Mouse (Mus musculus) forebrain, embryonic 12.5 days (tissue): ENCODE measurements at regions not wholly inside any gene's neighbourhood (a gene's known extent, or its start where the extent isn't known, plus 50 kb on each side); places are given as distances from the start of the nearest gene placed in this dataset.
"Not testable (repeated sequence)": the region's sequence is repeated elsewhere in the genome, so short reads cannot be mapped to it uniquely, and the experiment has no call there.

Experiments used
- ATAC-seq: fragments of 200-750 bp; cut with Nextera tagmentation; 2 replicates; pipeline ENCODE4 v1.8.0; 2017; ENCODE audit warnings: moderate TSS enrichment; ENCODE audit not compliant: low FRiP score
- H3K27ac ChIP-seq: fragments of 300-500 bp; sonication (generic); 2 replicates; pipeline ENCODE4 v1.5.1; 2016; ENCODE audit warnings: mild to moderate bottlenecking
- H3K27me3 ChIP-seq: fragments of 300-500 bp; sonication (generic); 2 replicates; pipeline ENCODE4 v1.6.1; 2016; ENCODE audit warnings: mild to moderate bottlenecking
- H3K36me3 ChIP-seq: fragments of 300-500 bp; sonication (generic); replicated peaks from 2 replicates; pipeline ENCODE4 v1.6.1; 2016; ENCODE audit warnings: mild to moderate bottlenecking
- H3K4me1 ChIP-seq: fragments of 300-500 bp; sonication (generic); 2 replicates; pipeline ENCODE4 v1.6.1; 2016
- H3K4me2 ChIP-seq: fragments of 300-500 bp; sonication (generic); 2 replicates; pipeline ENCODE4 v1.6.1; 2016; ENCODE audit warnings: mild to moderate bottlenecking, moderate library complexity
- H3K4me3 ChIP-seq: fragments of 300-500 bp; sonication (generic); replicated peaks from 2 replicates; pipeline ENCODE4 v1.5.1; 2016; ENCODE audit warnings: mild to moderate bottlenecking
- H3K9ac ChIP-seq: fragments of 300-500 bp; sonication (generic); 2 replicates; pipeline ENCODE4 v1.6.1; 2016; ENCODE audit warnings: mild to moderate bottlenecking
- H3K9me3 ChIP-seq: fragments of 300-500 bp; sonication (generic); 2 replicates; pipeline ENCODE4 v1.6.1; 2016
- WGBS: fragments of 180-500 bp; shearing (Covaris S2); methylation state at CpG from one replicate; pipeline ENCODE4 v1.1.7; 2016; 5-methylcytosine and 5-hydroxymethylcytosine counted together

DNA sequence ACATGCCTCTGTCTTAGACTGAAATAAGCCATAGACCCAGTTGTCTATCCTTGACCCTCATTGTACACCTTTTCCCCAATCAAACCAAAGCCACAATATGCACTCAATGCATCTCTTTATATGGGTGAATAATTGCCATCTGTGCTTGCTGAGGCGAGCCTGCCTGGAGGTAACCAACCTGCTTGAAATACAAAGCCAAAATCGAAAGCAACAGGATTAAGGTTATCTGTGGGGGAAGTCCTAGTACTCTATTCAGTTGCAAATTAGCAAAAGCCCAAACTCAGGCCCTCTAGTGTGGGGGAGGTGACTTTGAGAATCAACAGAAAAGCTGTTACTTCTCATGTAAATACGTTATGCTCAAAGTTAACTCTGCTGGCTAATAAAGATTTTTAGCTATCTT lies 246.2 kb upstream of the Fundc1 start:
- H3K36me3 ChIP-seq: no peaks in the 10 kb centered on the region
- ATAC-seq: no peak
- H3K9ac ChIP-seq: no peak overlapping the region
- H3K27me3 ChIP-seq: no peaks in the 10 kb centered on the region
- no peaks in the 10 kb centered on the region for H3K4me1 ChIP-seq
- 20% methylated on average over 3 of the region's 3 CpGs for WGBS
- H3K4me3 ChIP-seq: no peak overlapping the region
- H3K9me3 ChIP-seq: no peaks in the 10 kb centered on the region
- H3K4me2 ChIP-seq: no peak overlapping the region
- no peak overlapping the region for H3K27ac ChIP-seq

DNA sequence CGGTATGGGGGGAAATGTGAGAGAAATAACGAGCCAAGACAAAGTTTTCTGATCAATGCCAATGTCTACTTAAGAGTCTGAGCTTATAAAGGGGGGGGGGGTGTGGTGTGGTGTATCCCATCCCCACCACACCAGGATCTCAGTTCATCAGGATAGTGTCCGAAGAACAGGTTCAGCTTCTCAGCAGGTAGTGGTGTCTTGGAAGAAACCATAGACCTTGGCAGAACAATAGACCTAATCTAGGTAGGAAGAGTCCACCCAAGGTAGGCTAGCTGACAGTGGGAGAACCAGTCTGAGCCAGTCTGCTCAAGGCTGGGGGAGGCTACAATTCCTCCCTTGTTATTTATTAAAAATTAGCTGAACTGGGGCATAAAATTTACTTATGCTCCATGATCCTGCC lies 245.5 kb upstream of the Fundc1 start:
- 73% methylated on average over 3 of the region's 3 CpGs for WGBS
- no peak for ATAC-seq
- Histone ChIP-seq H3K27me3 (no peaks in the 10 kb centered on the region), H3K27ac (no peak overlapping the region), H3K4me3 (no peak overlapping the region), H3K4me2 (no peak overlapping the region), H3K4me1 (no peaks in the 10 kb centered on the region), H3K36me3 (no peaks in the 10 kb centered on the region), H3K9ac (no peak overlapping the region), H3K9me3 (no peaks in the 10 kb centered on the region)

DNA sequence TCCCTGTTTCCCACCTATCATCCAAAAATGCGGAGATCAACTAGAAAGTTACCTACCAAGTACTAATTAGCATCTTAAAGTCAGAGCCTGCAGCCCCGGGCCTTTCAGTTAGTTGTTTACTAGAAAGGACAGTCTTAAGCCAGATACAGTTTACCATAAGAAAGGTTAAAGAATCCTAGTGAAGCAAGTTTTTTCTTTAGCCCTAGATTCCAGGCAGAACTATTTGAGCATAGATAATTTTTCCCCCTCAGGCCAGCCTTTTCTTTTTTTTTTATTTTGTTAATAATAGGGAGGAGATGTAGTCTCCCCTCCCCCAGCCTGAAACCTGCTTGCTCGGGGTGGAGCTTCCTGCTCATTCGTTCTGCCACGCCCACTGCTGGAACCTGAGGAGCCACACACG lies 215.9 kb upstream of the Fundc1 start:
- not testable (repeated sequence) for ATAC-seq, H3K4me3 ChIP-seq, H3K27ac ChIP-seq, H3K36me3 ChIP-seq, H3K27me3 ChIP-seq, H3K4me2 ChIP-seq, H3K4me1 ChIP-seq, H3K9ac ChIP-seq, H3K9me3 ChIP-seq
- WGBS: 69% methylated on average over 2 of the region's 6 CpGs

DNA sequence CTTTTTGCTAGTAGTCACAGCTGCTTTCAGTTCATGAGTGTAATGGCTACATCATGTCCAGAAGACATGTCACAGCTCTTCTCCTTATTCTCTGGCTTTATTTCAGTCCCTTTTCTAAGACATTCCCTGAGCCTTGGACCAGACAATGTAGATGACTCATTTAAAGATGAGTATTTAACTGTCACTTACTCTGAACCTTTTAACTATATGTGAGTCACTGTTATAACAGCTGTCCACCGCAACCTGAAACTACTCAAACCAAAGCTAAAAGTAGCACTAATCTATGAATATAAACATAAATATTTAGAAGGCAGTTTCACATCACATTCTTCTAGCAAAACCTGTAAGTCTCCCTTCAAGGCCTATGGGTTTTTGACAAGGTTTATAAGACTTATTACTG lies 203.8 kb upstream of the Fundc1 start:
- 85% methylated on average over 1 of the region's 1 CpGs for WGBS
- ATAC-seq: no peak

DNA sequence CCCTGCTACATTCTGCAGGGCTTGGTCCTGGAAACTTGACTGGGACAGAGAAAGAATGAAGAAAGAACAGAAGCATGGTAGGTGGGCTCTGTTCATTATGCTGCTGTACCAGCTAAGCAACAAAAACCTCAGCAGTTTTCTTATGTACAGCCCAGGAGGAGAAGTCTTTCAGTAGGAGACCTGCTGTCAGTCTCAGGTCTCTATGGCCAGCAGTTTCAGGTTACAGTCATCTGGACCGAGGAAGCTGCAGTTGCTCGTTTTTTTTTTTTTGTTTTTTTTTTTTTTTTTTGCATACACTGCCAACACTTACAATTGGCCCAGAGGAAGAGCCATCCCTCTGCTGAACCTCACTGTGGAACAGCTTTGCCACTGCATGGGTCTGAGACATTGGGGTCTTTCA lies 180.7 kb upstream of the Fundc1 start:
- Histone ChIP-seq H3K9me3 (no peaks in the 10 kb centered on the region), H3K4me1 (no peaks in the 10 kb centered on the region), H3K9ac (no peak overlapping the region), H3K27me3 (no peaks in the 10 kb centered on the region), H3K4me2 (no peak overlapping the region), H3K4me3 (no peak overlapping the region), H3K36me3 (no peaks in the 10 kb centered on the region), H3K27ac (no peak overlapping the region)
- WGBS: 16% methylated on average over 2 of the region's 2 CpGs
- no peak for ATAC-seq

More for the DNA sequence above, 203.8 kb upstream of the Fundc1 start:
- H3K4me1 ChIP-seq: no peaks in the 10 kb centered on the region
- no peak overlapping the region for H3K27ac ChIP-seq
- H3K4me3 ChIP-seq: no peak overlapping the region
- no peaks in the 10 kb centered on the region for H3K9me3 ChIP-seq
- H3K36me3 ChIP-seq: no peaks in the 10 kb centered on the region
- no peak overlapping the region for H3K4me2 ChIP-seq
- H3K9ac ChIP-seq: no peak overlapping the region
- H3K27me3 ChIP-seq: no peaks in the 10 kb centered on the region

DNA sequence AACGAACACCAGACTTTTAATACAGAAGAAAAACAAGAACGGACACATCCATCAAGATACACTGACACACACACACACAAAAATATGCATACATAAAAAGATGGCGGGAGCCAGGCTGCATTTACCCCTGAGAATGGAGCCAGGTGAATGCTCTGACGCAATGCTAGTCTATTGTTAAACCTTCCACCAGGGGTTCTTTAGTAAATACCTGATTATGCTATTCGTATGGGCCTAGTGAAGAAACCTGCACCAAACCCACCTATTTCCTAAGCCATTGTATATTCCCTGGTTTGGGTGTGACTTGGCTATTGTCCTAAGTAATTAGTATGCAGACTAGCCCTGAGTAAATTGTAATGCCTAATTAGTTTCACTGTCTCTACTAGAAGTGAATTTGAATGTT lies 179.3 kb upstream of the Fundc1 start:
- no peaks in the 10 kb centered on the region for H3K9me3 ChIP-seq
- H3K4me1 ChIP-seq: no peaks in the 10 kb centered on the region
- no peaks in the 10 kb centered on the region for H3K36me3 ChIP-seq
- H3K27ac ChIP-seq: no peak overlapping the region
- no peaks in the 10 kb centered on the region for H3K27me3 ChIP-seq
- ATAC-seq: no peak
- H3K4me2 ChIP-seq: no peak overlapping the region
- H3K4me3 ChIP-seq: no peak overlapping the region
- 76% methylated on average over 5 of the region's 5 CpGs for WGBS
- no peak overlapping the region for H3K9ac ChIP-seq

DNA sequence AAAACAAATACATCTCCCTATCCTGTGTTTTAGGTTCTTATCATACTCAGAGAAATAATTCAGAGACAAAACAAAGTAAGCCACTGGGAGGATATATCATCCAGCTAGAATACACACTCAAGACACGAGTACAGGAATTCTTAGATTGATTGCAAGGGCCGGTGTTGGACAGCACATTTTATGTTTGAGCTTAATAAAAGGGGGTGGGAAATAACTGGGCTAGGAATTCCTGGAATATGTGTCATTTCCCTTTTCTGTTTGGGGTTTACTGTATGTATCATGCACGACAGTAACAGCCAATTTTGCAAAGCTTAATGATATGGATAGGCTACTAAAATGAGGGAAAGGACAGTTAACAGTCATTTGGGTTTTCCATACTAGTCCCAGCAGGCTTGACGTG lies 158.1 kb upstream of the Fundc1 start:
- H3K4me1 ChIP-seq: no peaks in the 10 kb centered on the region
- no peak overlapping the region for H3K27ac ChIP-seq
- 72% methylated on average over 4 of the region's 4 CpGs for WGBS
- no peak overlapping the region for H3K9ac ChIP-seq
- H3K27me3 ChIP-seq: no peaks in the 10 kb centered on the region
- no peaks in the 10 kb centered on the region for H3K9me3 ChIP-seq
- no peak for ATAC-seq
- no peak overlapping the region for H3K4me2 ChIP-seq
- H3K4me3 ChIP-seq: no peak overlapping the region
- H3K36me3 ChIP-seq: no peaks in the 10 kb centered on the region

DNA sequence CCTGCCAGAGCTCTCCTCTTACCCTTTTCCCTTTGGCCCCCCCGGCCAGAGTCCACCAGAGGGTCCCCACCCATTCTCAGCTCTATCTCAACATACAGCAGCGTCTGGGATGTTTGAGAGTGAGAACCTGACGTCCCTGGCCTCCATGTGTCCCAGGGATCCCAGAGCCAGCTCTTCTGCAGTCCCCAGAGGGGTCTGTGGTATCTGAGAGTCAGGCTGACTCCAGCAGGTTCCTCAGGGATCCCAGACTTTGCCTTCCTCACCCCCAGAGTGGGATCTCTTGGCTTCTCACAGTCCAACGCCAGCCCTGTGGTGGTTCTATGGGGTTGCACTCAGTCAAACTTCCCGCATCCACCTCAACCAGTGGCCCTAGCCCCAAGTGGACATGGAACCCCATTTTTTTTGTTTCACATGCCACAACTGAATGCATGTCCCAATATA lies 153.7 kb upstream of the Fundc1 start:
- Histone ChIP-seq H3K4me3 (no peak overlapping the region), H3K4me2 (no peak overlapping the region), H3K9me3 (no peaks in the 10 kb centered on the region), H3K4me1 (no peaks in the 10 kb centered on the region), H3K27ac (no peak overlapping the region), H3K9ac (no peak overlapping the region), H3K27me3 (no peaks in the 10 kb centered on the region), H3K36me3 (no peaks in the 10 kb centered on the region)
- 0 out of 2 replicates have a peak, but pooled peaks have one; percentile 4 for ATAC-seq
- WGBS: 63% methylated on average over 5 of the region's 5 CpGs

DNA sequence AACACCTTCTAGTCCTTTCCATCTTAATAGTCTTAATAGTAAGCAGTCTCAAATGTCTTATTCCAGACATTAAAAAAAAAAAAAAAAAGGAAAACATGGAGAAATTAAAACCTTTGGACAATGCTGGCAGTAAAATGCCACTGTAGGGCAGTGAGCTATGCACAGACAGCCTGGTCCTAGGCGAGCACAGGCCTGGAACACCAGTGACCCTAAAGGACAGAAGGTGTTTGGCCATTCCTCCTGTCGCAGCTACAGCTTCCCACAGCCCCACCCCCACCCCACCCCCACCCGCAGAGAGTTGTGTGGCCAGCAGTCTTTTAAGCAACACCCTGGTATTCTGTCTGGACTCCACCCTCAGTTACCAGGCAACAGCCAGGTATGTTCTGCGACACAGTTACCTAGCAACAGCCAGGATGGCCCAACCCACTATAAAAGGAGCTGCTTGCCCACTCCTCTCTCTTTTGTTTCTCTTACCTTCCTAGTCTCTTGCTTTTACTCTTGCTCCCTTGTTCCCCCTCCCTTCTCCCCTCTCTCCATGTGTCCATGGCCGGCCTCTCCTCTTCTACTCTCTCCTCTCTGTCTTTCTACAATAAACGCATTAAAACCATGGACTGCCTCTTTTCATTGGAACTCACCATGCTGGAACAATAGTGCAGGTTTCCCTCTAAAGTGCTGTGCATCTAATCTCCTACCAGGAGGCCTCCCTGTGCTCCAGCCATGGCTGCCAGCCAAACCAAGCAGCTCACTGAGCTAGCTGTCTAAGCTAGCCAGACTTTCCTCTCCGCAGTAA lies 153.1 kb upstream of the Fundc1 start:
- no peak overlapping the region for H3K9ac ChIP-seq
- H3K4me3 ChIP-seq: no peak overlapping the region
- no peak overlapping the region for H3K4me2 ChIP-seq
- no peaks in the 10 kb centered on the region for H3K4me1 ChIP-seq
- no peaks in the 10 kb centered on the region for H3K9me3 ChIP-seq
- H3K27me3 ChIP-seq: no peaks in the 10 kb centered on the region
- 25% methylated on average over 7 of the region's 7 CpGs for WGBS
- no peak overlapping the region for H3K27ac ChIP-seq
- no peaks in the 10 kb centered on the region for H3K36me3 ChIP-seq
- ATAC-seq: peak; percentile 71; the same call in 1 of the 2 replicates

DNA sequence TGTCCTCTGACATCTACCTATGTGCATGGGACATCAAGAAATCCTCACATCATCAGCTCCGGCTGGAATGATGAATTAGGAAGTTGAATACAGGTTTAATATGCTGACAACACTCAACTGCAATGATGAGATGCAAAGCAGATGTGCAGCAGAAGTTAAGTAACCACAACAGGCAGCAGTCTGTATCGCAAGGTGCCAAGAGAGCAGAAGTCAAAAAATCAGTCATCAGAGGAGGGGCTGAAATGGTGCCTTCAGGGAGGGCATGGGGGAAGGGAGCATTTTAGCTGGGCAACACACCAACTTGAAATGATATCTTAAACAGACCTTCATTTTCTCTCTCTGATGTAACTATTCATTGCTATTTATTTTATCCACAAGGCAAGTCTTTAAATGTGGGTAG lies 152.3 kb upstream of the Fundc1 start:
- Histone ChIP-seq H3K9me3 (no peaks in the 10 kb centered on the region), H3K4me1 (no peaks in the 10 kb centered on the region), H3K27ac (no peak overlapping the region), H3K4me3 (no peak overlapping the region), H3K36me3 (no peaks in the 10 kb centered on the region), H3K4me2 (no peak overlapping the region), H3K27me3 (no peaks in the 10 kb centered on the region), H3K9ac (no peak overlapping the region)
- 95% methylated on average over 2 of the region's 2 CpGs for WGBS
- ATAC-seq: no peak

DNA sequence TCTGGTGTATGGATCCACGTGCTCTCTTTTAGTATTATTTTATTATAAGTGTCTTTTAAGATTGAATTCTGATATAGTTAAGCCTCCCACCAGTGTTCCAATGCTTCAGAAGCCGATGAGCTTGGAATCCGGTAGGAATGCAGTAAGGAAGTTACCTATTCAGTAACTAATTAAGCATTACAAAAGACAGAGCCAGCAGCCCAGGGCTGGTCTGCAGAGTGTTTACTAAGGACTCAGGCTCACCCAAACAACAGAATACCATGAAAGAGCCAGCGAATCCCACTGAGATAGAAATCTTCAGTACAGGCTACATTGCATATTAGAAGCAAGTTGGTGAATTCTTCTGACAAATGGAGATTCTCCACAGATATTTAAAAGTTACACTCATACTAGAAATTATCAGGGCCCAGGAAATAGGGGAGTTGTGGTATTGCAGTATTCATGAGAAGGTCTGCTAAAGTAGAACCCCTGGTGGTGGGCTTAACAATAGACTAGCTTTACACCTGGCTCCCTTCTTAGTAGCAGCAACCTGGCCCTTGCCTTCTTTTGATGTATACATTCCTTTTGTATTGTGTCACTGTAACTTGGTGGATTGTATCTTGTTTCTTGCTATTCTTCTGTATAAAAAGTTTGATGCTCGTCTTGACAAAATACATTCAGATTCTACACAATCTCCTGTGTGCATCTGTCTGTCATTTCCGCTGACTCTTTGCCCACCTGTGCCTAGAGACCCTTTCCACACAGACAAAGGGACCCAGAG lies 149.9 kb upstream of the Fundc1 start:
- WGBS: 73% methylated on average over 6 of the region's 6 CpGs
- ATAC-seq, H3K4me3 ChIP-seq, H3K4me2 ChIP-seq, H3K4me1 ChIP-seq, H3K9me3 ChIP-seq, H3K36me3 ChIP-seq, H3K27me3 ChIP-seq, H3K9ac ChIP-seq, H3K27ac ChIP-seq: not testable (repeated sequence)

DNA sequence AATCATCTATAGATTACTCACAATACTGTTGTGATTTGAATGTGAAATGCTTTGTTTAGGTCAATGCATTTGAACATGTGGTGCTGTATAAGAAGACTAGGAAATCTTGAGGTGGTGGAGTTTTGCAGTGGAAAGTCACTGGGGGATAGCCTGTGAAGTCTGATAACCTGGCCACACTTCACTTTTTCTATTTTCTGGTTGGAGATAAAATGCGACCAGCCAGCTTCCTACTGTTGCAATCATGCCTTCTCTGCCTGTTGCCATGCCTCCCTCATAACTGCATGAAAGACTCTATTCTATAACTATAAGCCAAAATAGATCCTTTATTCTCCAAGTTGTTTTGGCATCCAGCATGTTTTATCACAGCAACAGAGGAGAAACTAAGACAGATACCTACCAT lies 142.4 kb upstream of the Fundc1 start:
- H3K4me3 ChIP-seq: no peak overlapping the region
- no peak overlapping the region for H3K9ac ChIP-seq
- no peak overlapping the region for H3K27ac ChIP-seq
- H3K27me3 ChIP-seq: no peaks in the 10 kb centered on the region
- no peaks in the 10 kb centered on the region for H3K4me1 ChIP-seq
- 89% methylated on average over 1 of the region's 1 CpGs for WGBS
- no peak overlapping the region for H3K4me2 ChIP-seq
- no peak for ATAC-seq
- H3K36me3 ChIP-seq: no peaks in the 10 kb centered on the region
- no peaks in the 10 kb centered on the region for H3K9me3 ChIP-seq

DNA sequence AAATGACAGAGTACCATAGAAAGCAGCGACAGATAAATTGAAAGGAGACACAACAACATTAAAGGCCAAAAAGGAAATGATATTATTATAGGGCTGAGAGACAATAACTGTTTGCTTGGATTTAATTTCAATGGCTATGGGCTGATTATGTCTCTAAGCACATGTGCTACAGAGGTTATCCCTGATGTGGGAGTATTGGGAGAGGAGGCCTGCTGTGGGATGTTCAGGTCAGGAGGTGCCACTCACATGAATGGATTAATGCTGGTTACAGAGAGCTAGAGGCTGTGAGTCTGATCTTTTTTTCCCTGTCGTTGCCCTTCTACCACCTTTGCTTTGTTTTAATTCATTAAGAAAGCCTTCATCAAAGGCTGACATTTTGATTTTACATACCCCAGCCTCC lies 140.8 kb upstream of the Fundc1 start:
- Histone ChIP-seq H3K9ac (no peak overlapping the region), H3K27ac (no peak overlapping the region), H3K9me3 (no peaks in the 10 kb centered on the region), H3K4me3 (no peak overlapping the region), H3K27me3 (no peaks in the 10 kb centered on the region), H3K36me3 (no peaks in the 10 kb centered on the region), H3K4me2 (no peak overlapping the region), H3K4me1 (no peaks in the 10 kb centered on the region)
- no peak for ATAC-seq
- WGBS: 59% methylated on average over 2 of the region's 2 CpGs
